Mouse (Mus musculus) C2C12 (cell line): ENCODE results near the gene Ubap2.

ENCODE experiments used
- CEBPB ChIP-seq: IDR thresholded peaks from one replicate; pipeline ENCODE4 v1.6.1; 2011; ENCODE audit warnings: low read depth, mild to moderate bottlenecking, control low read depth, moderate library complexity
- CTCF ChIP-seq: IDR thresholded peaks from one replicate; pipeline ENCODE4 v1.5.1; 2011; ENCODE audit not compliant: control insufficient read depth, insufficient read depth, insufficient read length
- MYOD1 ChIP-seq: IDR thresholded peaks from one replicate; pipeline ENCODE4 v1.6.1; 2011; ENCODE audit warnings: low read depth; ENCODE audit not compliant: control insufficient read depth, insufficient read length
- MYOG ChIP-seq: IDR thresholded peaks from one replicate; pipeline ENCODE4 v1.6.1; 2011; ENCODE audit not compliant: control insufficient read depth, insufficient read length; ENCODE audit errors: extremely low read depth
- USF1 ChIP-seq: IDR thresholded peaks from one replicate; pipeline ENCODE4 v1.6.1; 2011; ENCODE audit warnings: low read depth, mild to moderate bottlenecking, control low read depth, moderate library complexity

DNA sequence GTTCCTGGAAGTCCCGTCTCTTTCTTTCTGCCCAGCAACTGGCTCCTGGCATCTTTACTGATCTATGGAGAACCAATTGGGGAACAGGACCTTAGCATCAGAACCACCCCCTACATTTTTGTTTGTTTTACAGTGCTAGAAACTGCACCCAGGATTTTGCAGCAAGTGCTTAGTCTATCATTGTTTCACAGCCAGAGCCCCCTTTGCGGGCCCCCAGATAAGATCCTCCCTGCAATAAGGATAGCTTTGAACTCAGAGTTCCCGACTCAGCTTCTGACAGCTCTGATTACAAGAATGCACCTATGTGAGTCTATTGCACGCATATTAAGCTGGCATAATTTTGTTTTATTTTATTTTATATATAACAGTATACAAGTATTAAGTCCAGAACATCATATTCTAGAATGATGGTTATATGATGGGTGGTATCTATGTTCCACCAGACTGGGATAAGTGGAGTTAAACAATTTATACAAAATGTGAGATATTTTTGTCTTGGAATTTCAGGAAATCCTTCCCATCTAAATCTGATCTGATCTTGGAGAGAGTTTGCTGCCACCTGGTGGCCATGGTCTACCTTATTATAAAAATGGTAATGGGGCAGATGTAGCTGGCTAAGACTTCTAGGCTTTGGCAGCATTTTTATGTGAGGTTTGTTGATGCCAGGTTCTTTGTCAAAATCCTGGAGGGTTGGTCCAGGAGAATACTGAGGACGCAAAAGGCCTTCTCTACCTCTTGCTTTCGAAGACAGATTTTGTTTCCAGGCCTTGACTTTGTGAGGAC lies 109.1 kb downstream of the Ubap2 start:
- no peak for TF ChIP-seq CEBPB
- no peak for TF ChIP-seq USF1
- peak; percentile 2 for TF ChIP-seq CTCF
- no peak for TF ChIP-seq MYOD1
- no peak for TF ChIP-seq MYOG
